Mouse (Mus musculus) MEL (cell line): ENCODE results near the gene Rab22a. TPM values are rescaled to one million over a fixed set of nuclear protein-coding genes. Genes with fewer than 3 reads are reported as not detected.

Experiments used
- DNase-seq: peaks from one replicate; pipeline ENCODE4 v3.0.0; 2011; ENCODE audit warnings: low read depth, low spot score
- H3K27ac ChIP-seq: 2 replicates; pipeline ENCODE4 v1.5.1; 2012; ENCODE audit warnings: low read depth, mild to moderate bottlenecking, control low read depth, low read length, moderate library complexity; ENCODE audit not compliant: control insufficient read depth
- H3K27me3 ChIP-seq, 2 experiments: fragments of 150-350 bp in 1 of 2; sonication (generic) in 1 of 2; 2 replicates each; pipeline ENCODE4 v1.6.1; 2012; ENCODE audit warnings: low read length in 2 of 2, mild to moderate bottlenecking in 2 of 2, improper control_type of control experiment in 1 of 2, moderate library complexity in 1 of 2; ENCODE audit not compliant: insufficient read depth in 2 of 2, control insufficient read depth in 1 of 2
- H3K36me3 ChIP-seq, 2 experiments: 2 replicates each; pipeline ENCODE4 v1.6.1; 2012 to 2014; ENCODE audit warnings: low read length in 2 of 2, improper control_type of control experiment in 1 of 2, inconsistent platforms in 1 of 2, mild to moderate bottlenecking in 1 of 2; ENCODE audit not compliant: insufficient read depth in 2 of 2, control insufficient read depth in 1 of 2
- H3K4me1 ChIP-seq, 2 experiments: fragments of 150-350 bp in 1 of 2; sonication (generic) in 1 of 2; 2 replicates each; pipeline ENCODE4 v1.6.1; 2012; ENCODE audit warnings: low read length in 2 of 2, improper control_type of control experiment in 1 of 2, mild to moderate bottlenecking in 1 of 2; ENCODE audit not compliant: insufficient read depth in 2 of 2, control insufficient read depth in 1 of 2
- H3K4me3 ChIP-seq, 2 experiments: fragments of 150-350 bp in 1 of 2; sonication (generic) in 1 of 2; 2 replicates each; pipeline ENCODE4 v1.5.1; 2012; ENCODE audit warnings: low read depth in 2 of 2, low read length in 2 of 2, mild to moderate bottlenecking in 2 of 2, moderate library complexity in 2 of 2, control low read depth in 1 of 2, improper control_type of control experiment in 1 of 2; ENCODE audit not compliant: control insufficient read depth in 1 of 2, insufficient read depth in 1 of 2
- H3K79me2 ChIP-seq: 2 replicates; pipeline ENCODE4 v1.6.1; 2012; ENCODE audit warnings: mild to moderate bottlenecking, low read length, moderate library complexity; ENCODE audit not compliant: control insufficient read depth, poor library complexity, insufficient read depth
- H3K9ac ChIP-seq: 2 replicates; pipeline ENCODE4 v1.6.1; 2012; ENCODE audit warnings: low read depth, mild to moderate bottlenecking, control low read depth, low read length, moderate library complexity; ENCODE audit not compliant: control insufficient read depth, poor library complexity, severe bottlenecking
- H3K9me3 ChIP-seq: fragments of 150-350 bp; sonication (generic); replicated peaks from 2 replicates; pipeline ENCODE4 v1.6.1; 2012; ENCODE audit warnings: mild to moderate bottlenecking, low read length, improper control_type of control experiment, moderate library complexity; ENCODE audit not compliant: insufficient read depth
- BHLHE40 ChIP-seq: IDR thresholded peaks from 2 replicates; pipeline ENCODE4 v1.6.1; 2012; ENCODE audit warnings: low read depth, mild to moderate bottlenecking, inconsistent platforms, low read length, improper control_type of control experiment, borderline replicate concordance
- CHD1 ChIP-seq: IDR thresholded peaks from 2 replicates; pipeline ENCODE4 v1.6.1; 2012; ENCODE audit warnings: low read depth, mild to moderate bottlenecking, inconsistent platforms, low read length, improper control_type of control experiment
- CHD2 ChIP-seq: IDR thresholded peaks from 2 replicates; pipeline ENCODE4 v1.6.1; 2011; ENCODE audit warnings: low read length, improper control_type of control experiment
- CTCF ChIP-seq, 3 experiments: IDR thresholded peaks in 2 of 3; conservative IDR thresholded peaks in 1 of 3; 2 replicates each; pipeline ENCODE4 v1.5.1; 2011 to 2012; ENCODE audit warnings: low read length in 3 of 3, low read depth in 2 of 3, mild to moderate bottlenecking in 2 of 3, improper control_type of control experiment in 1 of 3, inconsistent platforms in 1 of 3, mixed read lengths in 1 of 3, moderate library complexity in 1 of 3; ENCODE audit not compliant: control insufficient read depth in 1 of 3, insufficient read depth in 1 of 3, poor library complexity in 1 of 3, severe bottlenecking in 1 of 3
- ELF1 ChIP-seq: IDR thresholded peaks from 2 replicates; pipeline ENCODE4 v1.6.1; 2014; ENCODE audit warnings: low read depth, mild to moderate bottlenecking, inconsistent platforms, low read length, improper control_type of control experiment, moderate library complexity
- ETS1 ChIP-seq: IDR thresholded peaks from 2 replicates; pipeline ENCODE4 v1.6.1; 2012; ENCODE audit warnings: low read depth, mild to moderate bottlenecking, inconsistent platforms, low read length, improper control_type of control experiment, moderate library complexity
- GABPA ChIP-seq: IDR thresholded peaks from 2 replicates; pipeline ENCODE4 v1.6.1; 2012; ENCODE audit warnings: low read depth, mild to moderate bottlenecking, inconsistent platforms, low read length, improper control_type of control experiment, moderate library complexity
- HCFC1 ChIP-seq: IDR thresholded peaks from 2 replicates; pipeline ENCODE4 v1.6.1; 2012; ENCODE audit warnings: low read depth, mild to moderate bottlenecking, inconsistent platforms, low read length, improper control_type of control experiment, moderate library complexity
- MAX ChIP-seq: IDR thresholded peaks from 2 replicates; pipeline ENCODE4 v1.6.1; 2011; ENCODE audit warnings: low read length, improper control_type of control experiment
- MAZ ChIP-seq: IDR thresholded peaks from 2 replicates; pipeline ENCODE4 v1.6.1; 2012; ENCODE audit warnings: low read depth, mild to moderate bottlenecking, inconsistent platforms, low read length, improper control_type of control experiment
- MXI1 ChIP-seq: IDR thresholded peaks from 2 replicates; pipeline ENCODE4 v1.6.1; 2011; ENCODE audit warnings: mild to moderate bottlenecking, low read depth, low read length, improper control_type of control experiment
- MYB ChIP-seq: IDR thresholded peaks from 2 replicates; pipeline ENCODE4 v1.6.1; 2011; ENCODE audit warnings: mild to moderate bottlenecking, low read depth, low read length, improper control_type of control experiment
- MYC ChIP-seq: IDR thresholded peaks from 2 replicates; pipeline ENCODE4 v1.6.1; 2011; ENCODE audit warnings: low read depth, mild to moderate bottlenecking, low read length, improper control_type of control experiment, moderate library complexity
- NELFE ChIP-seq: IDR thresholded peaks from 2 replicates; pipeline ENCODE4 v1.6.1; 2011; ENCODE audit warnings: low read depth, low read length, improper control_type of control experiment
- POLR2A ChIP-seq, 2 experiments: IDR thresholded peaks; 2 replicates each; pipeline ENCODE4 v1.6.1; 2011 to 2012; ENCODE audit warnings: low read length in 2 of 2, mild to moderate bottlenecking in 2 of 2, control low read depth in 1 of 2, improper control_type of control experiment in 1 of 2, low read depth in 1 of 2, moderate library complexity in 1 of 2; ENCODE audit not compliant: control insufficient read depth in 1 of 2, insufficient read depth in 1 of 2, poor library complexity in 1 of 2
- POLR2AphosphoS2 ChIP-seq: IDR thresholded peaks from 2 replicates; pipeline ENCODE4 v1.6.1; 2011; ENCODE audit warnings: low read length, improper control_type of control experiment
- RAD21 ChIP-seq: IDR thresholded peaks from 2 replicates; pipeline ENCODE4 v1.6.1; 2011; ENCODE audit warnings: mild to moderate bottlenecking, low read depth, low read length, improper control_type of control experiment
- RCOR1 ChIP-seq: IDR thresholded peaks from 2 replicates; pipeline ENCODE4 v1.6.1; 2012; ENCODE audit warnings: low read depth, mild to moderate bottlenecking, inconsistent platforms, low read length, improper control_type of control experiment
- SIN3A ChIP-seq: IDR thresholded peaks from 2 replicates; pipeline ENCODE4 v1.6.1; 2012; ENCODE audit warnings: low read length, improper control_type of control experiment, inconsistent platforms
- SMC3 ChIP-seq: IDR thresholded peaks from 2 replicates; pipeline ENCODE4 v1.6.1; 2011; ENCODE audit warnings: low read depth, low read length, improper control_type of control experiment
- TAL1 ChIP-seq: IDR thresholded peaks from 2 replicates; pipeline ENCODE4 v1.6.1; 2012; ENCODE audit warnings: mild to moderate bottlenecking, inconsistent platforms, low read length, moderate library complexity, mixed read lengths
- TBP ChIP-seq: IDR thresholded peaks from 2 replicates; pipeline ENCODE4 v1.8.0; 2011; ENCODE audit warnings: low read depth, low read length, improper control_type of control experiment
- TCF12 ChIP-seq: IDR thresholded peaks from 2 replicates; pipeline ENCODE4 v1.6.1; 2014; ENCODE audit warnings: low read depth, mild to moderate bottlenecking, inconsistent platforms, low read length, improper control_type of control experiment, moderate library complexity
- USF1 ChIP-seq: IDR thresholded peaks from 2 replicates; pipeline ENCODE4 v1.6.1; 2014; ENCODE audit warnings: low read depth, mild to moderate bottlenecking, inconsistent platforms, low read length, improper control_type of control experiment, moderate library complexity
- USF2 ChIP-seq, 2 experiments: IDR thresholded peaks; 2 replicates each; pipeline ENCODE4 v1.6.1; 2011 to 2012; ENCODE audit warnings: improper control_type of control experiment in 2 of 2, low read length in 2 of 2, borderline replicate concordance in 1 of 2, inconsistent platforms in 1 of 2, low read depth in 1 of 2, mild to moderate bottlenecking in 1 of 2; ENCODE audit not compliant: insufficient read depth in 1 of 2
- ZMIZ1 ChIP-seq: IDR thresholded peaks from 2 replicates; pipeline ENCODE4 v1.6.1; 2012; ENCODE audit warnings: low read depth, mild to moderate bottlenecking, inconsistent platforms, low read length, improper control_type of control experiment, moderate library complexity
- ZNF384 ChIP-seq: IDR thresholded peaks from 2 replicates; pipeline ENCODE4 v1.6.1; 2012; ENCODE audit warnings: low read depth, mild to moderate bottlenecking, inconsistent platforms, low read length, improper control_type of control experiment
- polyA plus RNA-seq, 2 experiments: library from polyadenylated mRNA; stranded (reverse) in 1 of 2; unstranded in 1 of 2; fragments of >175 nt in 1 of 2; fragments of >200 nt in 1 of 2; gene quantifications; 2 replicates each; pipeline versions ENCODE4 v1.2.1 to v1.2.4; 2012; ENCODE audit warnings: low replicate concordance in 2 of 2, low read depth in 1 of 2; ENCODE audit not compliant: insufficient read length in 2 of 2, insufficient read depth in 1 of 2, missing spikeins in 1 of 2
- total RNA-seq: library from RNA; depleted of rRNA; stranded (reverse); fragments of 300-350 nt; gene quantifications from 2 replicates; pipeline ENCODE4 v1.2.3, GENCODE M21; 2012; rRNA removed

The Rab22a gene
- total RNA-seq (8.9 and 9.8 TPM in 2 replicates), polyA plus RNA-seq (10 to 100 TPM in 1 of 2 experiments, not detected in 1; 15.8 TPM)

DNA sequence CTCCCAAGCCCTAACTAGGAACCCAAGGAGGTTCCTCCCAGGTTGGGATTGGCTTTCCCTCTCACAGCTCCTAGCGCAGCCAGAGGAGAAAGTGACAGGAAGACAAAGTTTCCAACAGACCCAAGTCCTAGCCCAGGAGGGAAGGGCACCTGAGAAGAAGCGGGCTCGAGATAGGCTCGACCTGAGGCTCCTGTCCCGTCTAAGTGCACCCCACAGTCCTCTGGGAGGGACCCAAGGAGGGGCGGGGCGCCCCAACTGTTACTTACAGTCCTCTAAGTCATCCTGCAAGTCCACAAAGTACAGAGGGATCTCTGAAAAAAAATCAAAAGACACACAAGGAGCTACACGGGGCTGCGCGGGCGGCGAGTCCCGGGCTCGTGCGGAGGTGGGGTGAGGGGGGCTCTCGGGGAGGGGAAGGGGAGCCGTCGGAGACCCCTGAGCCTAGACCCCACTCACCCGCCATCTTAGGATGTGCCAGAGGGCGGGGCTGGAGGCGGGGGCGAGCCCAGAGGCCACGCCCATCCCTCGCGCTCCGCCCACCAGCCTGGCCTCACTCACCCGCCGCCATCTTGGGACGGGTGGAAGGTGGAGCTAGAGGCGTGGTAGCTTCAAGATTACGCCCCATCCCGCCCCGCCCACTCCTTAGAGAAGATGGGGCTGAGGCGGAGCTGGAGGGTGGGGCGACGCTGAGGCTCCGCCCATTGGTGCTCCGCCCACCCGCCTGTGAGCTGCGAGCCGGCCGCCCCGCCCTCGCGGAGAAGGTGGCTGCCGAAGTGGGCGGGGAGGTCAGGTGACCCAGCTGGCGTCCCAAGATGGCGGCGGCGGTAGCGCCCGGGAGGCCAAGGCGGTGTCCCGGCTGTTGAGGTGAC, at the start of gene Rab22a:
Gene Rab22a (plus strand): TSS at position 704 of the 869 bp plus-strand sequence.
- no peak for TF ChIP-seq RAD21
- TF ChIP-seq ZMIZ1: 0 out of 2 replicates have a peak, but pooled peaks have one; percentile 45
- TF ChIP-seq SMC3: no peak
- no peak for TF ChIP-seq POLR2AphosphoS2
- peak; percentile 66; the same call in 1 of the 2 replicates for TF ChIP-seq MXI1
- TF ChIP-seq CHD2: no peak
- peak; percentile 60 for TF ChIP-seq TCF12
- TF ChIP-seq HCFC1: peak; percentile 73
- peak; percentile 67 for TF ChIP-seq BHLHE40
- peak; percentile 96 for TF ChIP-seq USF1
- TF ChIP-seq ZNF384: no peak
- peak; percentile 55 for TF ChIP-seq NELFE
- TF ChIP-seq MYC: no peak
- TF ChIP-seq MAZ: peak; percentile 82; the same call in 1 of the 2 replicates
- TF ChIP-seq CHD1: no peak; the same call in 1 of the 2 replicates
- TF ChIP-seq POLR2A (IDR thresholded peaks at IDR 0.05; ENCODE audit: control insufficient read depth in 1 of 2, insufficient read depth in 1 of 2, low read depth in 1 of 2, low read length in 2 of 2, poor library complexity in 1 of 2): peak in 1 of 2 experiments; percentile 68; a peak in 2 of 4 replicates
- no peak for TF ChIP-seq MAX
- TF ChIP-seq SIN3A: peak; percentile 71; the same call in 1 of the 2 replicates
- TF ChIP-seq MYB: no peak
- TF ChIP-seq ETS1: no peak
- no peak for TF ChIP-seq CTCF (IDR thresholded peaks at IDR 0.05 in 2 of 3, conservative IDR thresholded peaks at IDR 0.05 in 1 of 3; ENCODE audit: control insufficient read depth in 1 of 3, insufficient read depth in 1 of 3, low read depth in 2 of 3, low read length in 3 of 3, poor library complexity in 1 of 3, severe bottlenecking in 1 of 3)
- peak; percentile 46 for TF ChIP-seq TBP
- TF ChIP-seq ELF1: no peak
- no peak for TF ChIP-seq GABPA
- TF ChIP-seq TAL1: no peak
- peak in 1 of 2 experiments; percentile 70; a peak in 2 of 4 replicates for TF ChIP-seq USF2 (IDR thresholded peaks at IDR 0.05; ENCODE audit: borderline replicate concordance in 1 of 2, insufficient read depth in 1 of 2, low read depth in 1 of 2, low read length in 2 of 2)
- TF ChIP-seq RCOR1: no peak
- TF ChIP-seq, all 39 proteins: peak for 12
- peaks cover 20% of the 10 kb centered on the region for H3K79me2 ChIP-seq
- peaks cover 2 to 51% of the 10 kb centered on the region in 2 experiments; a peak in 3 of 4 replicates for H3K36me3 ChIP-seq
- H3K4me3 ChIP-seq: peak within 1 kb of the TSS; percentile 89 to 99
- H3K27me3 ChIP-seq: no peaks in the 10 kb centered on the region
- peak within 1 kb of the TSS; percentile 97 for H3K9ac ChIP-seq
- DNase-seq: peak; percentile 97
- peak within 1 kb of the TSS; percentile 70 for H3K27ac ChIP-seq
- H3K9me3 ChIP-seq: no peaks in the 10 kb centered on the region
- H3K4me1 ChIP-seq: peaks cover 28 to 47% of the 10 kb centered on the region in 2 experiments
